Mouse (Mus musculus) embryo, embryonic 10 days (tissue): ENCODE results near the gene Psma1.

Experiments
- DNase-seq: peaks from one replicate; pipeline ENCODE4 v3.0.0-alpha.2; 2015; ENCODE audit warnings: low spot score

Psma1 gene

DNA sequence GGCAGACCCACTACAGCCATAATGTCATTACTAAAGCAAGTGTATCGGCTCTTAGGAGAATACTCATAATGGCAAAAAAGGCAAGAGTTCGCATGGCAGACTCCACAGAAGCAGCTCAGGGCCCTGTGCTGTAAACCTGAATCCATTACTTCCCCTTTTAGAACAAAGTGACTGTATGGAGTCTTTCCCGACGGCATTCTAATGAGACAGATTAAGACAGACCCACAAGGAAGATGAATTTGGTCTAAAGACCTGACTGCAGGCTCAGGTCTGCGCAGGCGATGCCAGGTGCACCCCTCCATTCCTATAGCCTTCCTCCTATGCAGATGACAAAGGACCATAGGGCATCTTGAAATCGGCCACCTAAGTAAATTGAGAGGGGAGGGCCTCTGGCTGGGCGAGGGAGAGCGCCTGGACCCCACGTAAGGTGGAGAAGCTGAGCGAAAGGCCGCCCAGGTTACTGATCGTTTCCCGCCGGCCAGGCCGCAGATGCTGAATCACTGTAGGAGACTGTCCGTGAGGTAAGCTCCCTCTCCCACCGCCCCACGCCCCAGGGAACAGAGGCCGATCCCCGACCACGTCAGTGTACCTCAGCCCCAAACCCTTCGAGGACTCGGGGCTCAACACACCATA, 430 bp downstream of the Psma1 start:
- no peak for DNase-seq

DNA sequence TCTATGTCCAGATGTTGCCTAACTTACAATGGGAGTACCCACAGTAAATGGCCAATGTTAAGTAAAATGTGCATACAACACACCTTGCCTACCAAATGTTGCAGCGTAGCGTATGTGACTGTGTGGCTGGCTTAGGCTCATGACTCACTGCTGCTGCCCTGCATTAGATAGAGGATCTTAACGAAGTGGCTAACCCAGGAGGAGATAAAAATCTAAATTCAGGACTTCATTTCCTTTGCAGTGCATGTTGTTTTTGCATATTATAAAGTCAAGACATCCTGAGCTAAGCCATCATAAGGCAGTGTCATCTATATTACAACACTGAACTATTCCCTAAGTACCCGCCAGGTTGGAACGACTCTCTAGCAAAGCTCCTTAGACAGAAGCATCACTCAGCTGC, 7.5 kb downstream of the Psma1 start:
- DNase-seq: no peak

DNA sequence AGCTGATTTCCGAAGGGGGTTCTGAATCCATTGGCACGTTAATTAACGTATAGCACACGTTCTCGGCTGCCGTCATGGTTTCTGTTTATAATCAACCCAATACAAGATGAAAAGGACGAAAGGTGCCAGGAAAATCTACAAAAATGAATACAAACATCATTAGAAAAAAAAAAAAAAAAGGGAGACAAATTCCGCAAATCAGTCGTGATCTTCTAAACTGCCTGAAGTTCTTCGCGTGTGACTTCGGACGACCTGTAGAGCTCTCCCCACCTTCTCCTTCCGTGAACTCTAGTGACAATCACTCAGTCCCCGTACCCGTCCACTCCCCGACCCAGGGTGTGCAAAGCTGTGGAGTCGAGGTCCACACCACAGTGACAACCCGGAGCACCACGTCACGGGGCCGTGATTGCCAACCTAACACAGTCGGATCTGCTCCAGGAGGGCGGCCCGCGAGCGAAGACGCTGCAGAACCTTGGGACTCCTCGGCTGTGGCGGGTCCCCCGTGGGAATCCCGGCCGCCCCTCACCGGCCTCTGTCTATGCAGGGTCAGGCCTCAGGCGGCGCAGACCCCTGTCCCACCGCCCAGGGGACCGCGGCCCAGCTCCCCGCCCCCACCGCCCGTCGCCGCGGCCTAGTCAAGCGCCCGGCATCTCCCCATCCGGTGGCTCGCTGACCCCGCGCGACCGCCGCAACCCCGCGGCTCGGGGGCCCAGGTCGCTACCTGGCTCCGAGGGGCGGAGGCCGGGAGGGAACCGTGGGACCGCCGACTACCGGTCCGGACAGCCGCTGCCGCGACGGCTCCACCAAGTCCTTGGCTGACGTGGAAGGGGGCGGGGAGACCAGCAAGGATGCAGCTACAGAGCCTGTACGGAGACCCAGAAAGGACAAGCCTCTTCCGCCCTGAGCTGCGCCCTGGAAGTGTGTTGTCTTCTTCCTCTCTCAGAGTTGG, 21.8 kb downstream of the Psma1 start, which contains the start of gene Copb1:
Gene Copb1, minus strand, starts transcription at position 827 of the 949 bp plus-strand sequence.
- DNase-seq: peak; percentile 94

DNA sequence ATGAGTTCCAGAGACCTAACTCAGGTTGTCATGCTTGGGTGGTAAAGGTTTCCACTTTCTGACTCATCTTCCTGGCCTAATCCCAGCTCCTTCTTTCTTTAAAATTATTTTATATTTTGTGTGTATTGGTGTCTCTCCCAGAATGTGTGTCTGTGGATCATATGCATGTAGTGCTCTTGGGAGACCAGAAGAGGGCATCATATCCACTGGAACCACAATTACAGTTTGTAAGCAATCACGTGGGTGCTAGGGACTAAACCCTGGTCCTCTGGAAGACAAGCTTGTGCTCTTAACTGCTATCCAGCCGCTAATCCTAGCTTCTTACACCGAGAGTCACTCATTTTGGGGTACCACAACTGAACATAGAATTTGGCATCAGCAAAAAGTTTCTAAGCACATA, 24.2 kb downstream of the Psma1 start:
- no peak for DNase-seq

DNA sequence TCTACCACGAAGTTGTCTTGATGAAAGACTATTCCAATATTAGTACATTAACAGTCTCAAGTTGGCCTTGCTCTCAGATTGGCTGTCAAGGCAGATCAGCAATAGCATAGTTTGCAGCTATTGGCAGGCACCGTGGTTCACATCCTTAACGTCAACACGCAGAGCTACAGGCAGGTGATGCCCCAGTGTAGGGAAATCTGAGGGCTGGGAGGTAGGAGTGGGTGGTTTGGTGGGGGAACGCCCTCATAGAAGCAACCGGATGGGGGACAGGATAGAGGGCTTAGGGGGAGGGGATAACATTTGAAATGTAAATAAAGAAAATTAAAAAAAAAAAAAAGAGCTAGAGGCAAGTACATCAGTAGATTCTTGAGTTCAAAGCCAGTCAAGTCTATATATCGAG, 41.9 kb downstream of the Psma1 start:
- DNase-seq: no peak

DNA sequence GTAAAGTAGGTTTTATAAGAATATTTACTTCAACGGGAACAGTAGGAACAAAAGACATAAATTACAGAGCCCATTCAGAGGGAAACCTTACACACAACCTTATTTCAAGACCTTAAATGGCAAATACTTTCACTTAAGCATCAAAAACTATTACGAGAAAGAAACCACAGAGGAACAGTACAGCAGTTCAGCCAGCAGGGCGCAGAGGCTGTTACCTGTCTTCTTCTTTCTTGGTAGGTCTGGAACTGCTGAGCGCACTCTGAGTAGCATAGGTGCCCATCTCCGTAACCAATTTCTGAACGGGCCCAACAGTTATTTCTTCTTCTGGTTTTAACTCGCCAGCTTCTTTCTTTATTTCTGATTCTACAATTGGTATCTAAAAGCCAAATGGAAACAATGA, 42.9 kb downstream of the Psma1 start:
- DNase-seq: no peak

DNA sequence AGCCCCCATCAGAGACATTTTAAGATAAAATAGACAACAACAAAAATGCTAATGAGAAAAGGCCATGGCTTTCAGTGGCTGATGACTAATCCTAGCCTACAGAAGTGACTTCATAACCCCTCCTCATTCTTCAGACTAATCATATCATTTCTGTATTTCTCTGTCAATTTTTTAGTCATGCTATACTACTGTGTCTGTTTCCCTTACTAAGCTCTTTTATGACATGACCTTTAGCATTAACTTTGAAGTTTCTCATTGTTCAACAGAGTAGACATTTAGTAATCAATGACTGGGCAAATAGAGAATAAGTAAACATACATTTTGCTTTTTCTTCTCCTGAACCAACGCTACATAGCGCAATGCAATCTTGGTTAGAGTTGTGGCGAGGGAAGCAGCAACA, 44.1 kb downstream of the Psma1 start:
- DNase-seq: no peak

DNA sequence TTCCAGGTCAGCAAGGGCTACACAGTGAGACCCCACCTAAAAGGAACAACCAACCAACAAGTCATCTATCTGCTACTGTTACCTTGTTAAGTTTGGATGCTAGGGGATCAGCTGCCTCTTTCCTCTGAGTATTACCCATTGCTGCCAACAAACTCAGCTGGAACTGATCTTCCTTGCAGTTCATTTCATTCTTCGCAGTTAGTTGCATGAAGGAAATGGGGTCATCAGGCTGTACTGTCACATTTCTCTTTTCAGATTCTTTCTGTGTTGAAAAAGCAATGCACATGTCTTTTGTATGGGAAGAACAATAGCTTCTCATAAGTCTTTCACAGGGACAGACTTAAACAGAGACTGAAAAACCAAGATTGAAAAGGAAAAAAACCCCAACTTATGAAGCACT, 49.4 kb downstream of the Psma1 start:
- no peak for DNase-seq

DNA sequence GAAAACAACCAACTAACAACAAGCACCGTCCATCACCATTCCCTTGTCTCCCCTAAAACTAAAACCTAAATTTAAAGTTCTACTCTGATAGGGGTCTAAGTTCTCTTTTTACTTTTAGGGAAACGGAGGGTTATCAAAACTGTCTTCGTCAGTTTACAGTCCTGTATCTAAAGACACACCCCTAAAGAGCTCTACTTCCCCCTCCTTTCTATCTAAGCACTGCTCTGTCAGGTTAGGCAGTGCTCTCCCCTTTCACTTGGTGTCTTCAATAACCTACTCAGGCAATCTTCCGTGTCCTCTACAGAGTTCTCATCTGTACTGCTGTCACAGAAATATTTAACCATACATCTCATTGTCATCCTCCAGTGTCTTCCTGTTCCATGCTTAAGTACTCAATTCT, 55.5 kb downstream of the Psma1 start:
- no peak for DNase-seq

DNA sequence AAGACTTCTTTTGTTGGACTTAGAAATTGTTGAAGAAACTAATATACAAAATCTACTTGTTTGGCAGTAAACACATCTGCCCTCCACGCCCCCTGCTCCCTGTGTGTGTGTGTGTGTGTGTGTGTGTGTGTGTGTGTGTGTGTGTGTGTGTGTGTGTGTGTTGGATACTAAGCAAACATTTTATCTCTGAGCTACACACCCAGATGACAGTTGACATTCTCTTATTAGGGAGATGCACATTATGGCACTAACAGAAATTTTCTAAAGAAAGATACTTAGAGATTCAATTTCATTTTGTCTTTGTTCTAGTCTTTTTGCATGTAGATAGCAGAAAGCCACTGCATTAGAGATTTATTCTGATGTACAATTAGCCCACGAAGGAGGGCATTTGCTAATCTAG, 59.0 kb downstream of the Psma1 start:
- no peak for DNase-seq
